Mouse (Mus musculus): ENCODE measurements around the gene Zbtb16. TPM values are rescaled to one million over a fixed set of nuclear protein-coding genes. Genes with fewer than 3 reads are reported as not detected.

The Zbtb16 gene
- polyA plus RNA-seq, 1 experiment = not detected

DNA sequence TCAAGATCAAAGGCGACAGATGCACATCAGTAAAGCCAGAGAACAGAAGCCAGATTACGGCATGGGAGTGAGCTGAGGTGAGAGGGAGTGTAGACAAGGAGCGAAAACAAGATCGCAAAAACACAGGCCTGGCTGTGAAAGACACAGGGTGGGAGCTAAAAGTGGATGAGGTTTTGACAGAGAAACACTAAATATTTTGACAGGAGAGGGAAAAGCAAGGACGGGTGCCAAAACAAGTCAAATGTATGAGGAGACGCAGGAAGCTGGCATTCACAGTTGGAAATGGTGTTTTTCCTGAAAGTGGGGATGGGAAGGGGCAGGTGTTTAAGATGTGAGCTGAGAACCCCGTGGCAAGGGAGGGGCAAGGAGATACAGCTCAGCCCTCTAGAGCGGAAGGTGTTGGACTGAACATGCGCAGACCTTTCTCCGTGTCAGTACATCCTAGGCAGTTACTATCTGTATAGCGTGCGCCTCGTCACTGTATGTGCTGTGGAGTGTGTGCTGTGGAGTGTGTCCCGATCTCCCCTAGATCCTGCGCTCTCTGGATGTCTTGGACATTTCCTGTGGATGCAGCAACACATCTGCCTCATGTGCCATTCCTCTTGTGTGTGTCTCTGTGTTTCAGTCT lies 197.7 kb downstream of the Zbtb16 start:
- no peaks in the 10 kb centered on the region for H3K4me1 ChIP-seq (ENCODE audit: control insufficient read depth, insufficient read depth, low read length)
- no peak overlapping the region for H3K27ac ChIP-seq (ENCODE audit: insufficient read depth, low read length)
- H3K4me3 ChIP-seq (ENCODE audit: insufficient read depth, low read length) = no peak overlapping the region
- TF ChIP-seq CTCF (IDR thresholded peaks at IDR 0.05; ENCODE audit: borderline replicate concordance, insufficient read depth, low read length) = no peak

GRCm38 (mm10) chr9:48637161-48637560 lies 198.9 kb downstream of the Zbtb16 start:
- H3K27ac ChIP-seq (ENCODE audit: insufficient read depth, low read length) = no peak overlapping the region
- H3K4me1 ChIP-seq (ENCODE audit: control insufficient read depth, insufficient read depth, low read length) = no peaks in the 10 kb centered on the region
- TF ChIP-seq POLR2A (IDR thresholded peaks at IDR 0.05; ENCODE audit: low read depth, low read length) (no peak), CTCF (IDR thresholded peaks at IDR 0.05; ENCODE audit: borderline replicate concordance, insufficient read depth, low read length) (no peak)
- no peak overlapping the region for H3K4me3 ChIP-seq (ENCODE audit: insufficient read depth, low read length)

DNA sequence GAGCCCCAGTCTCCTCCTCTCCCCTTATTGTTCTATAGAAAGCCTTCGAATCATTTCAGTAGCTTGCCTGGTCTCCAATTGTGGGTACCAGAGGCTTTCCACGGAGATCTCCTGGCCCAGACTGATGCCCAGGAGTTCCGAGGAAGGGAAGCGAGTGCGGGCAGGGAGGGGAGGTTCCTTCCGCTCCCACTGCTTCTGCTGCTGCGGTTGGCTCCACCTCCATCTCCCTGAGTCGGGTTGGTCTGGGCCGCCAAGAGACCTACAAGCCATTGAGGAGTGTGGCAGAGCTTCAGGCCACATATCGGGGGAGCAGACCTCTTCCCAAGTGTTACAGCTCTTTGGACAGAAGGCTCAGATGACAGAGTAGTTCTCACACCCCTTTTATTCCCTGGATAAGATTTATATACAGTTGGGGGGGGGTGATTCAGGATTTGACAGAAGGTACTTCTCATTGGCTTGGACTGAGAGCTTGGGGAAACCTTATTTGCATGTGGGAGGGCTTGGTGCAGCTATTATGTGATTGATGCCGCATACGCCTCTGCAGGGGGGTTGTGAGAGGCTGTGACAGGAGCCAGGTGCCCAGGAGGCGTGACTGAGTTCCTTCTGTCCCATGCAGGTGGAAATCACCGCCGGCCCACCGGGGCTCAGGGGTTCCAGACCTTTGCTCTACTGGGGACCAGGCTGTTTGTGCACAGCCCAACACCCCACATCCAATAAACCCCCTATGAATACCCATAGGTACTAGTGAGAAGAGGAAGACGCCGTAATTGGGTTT lies 200.3 kb downstream of the Zbtb16 start:
- H3K4me1 ChIP-seq (ENCODE audit: control insufficient read depth, insufficient read depth, low read length) = no peaks in the 10 kb centered on the region
- TF ChIP-seq CTCF (IDR thresholded peaks at IDR 0.05; ENCODE audit: borderline replicate concordance, insufficient read depth, low read length) (no peak), POLR2A (IDR thresholded peaks at IDR 0.05; ENCODE audit: low read depth, low read length) (no peak)
- H3K4me3 ChIP-seq (ENCODE audit: insufficient read depth, low read length) = no peak overlapping the region
- H3K27ac ChIP-seq (ENCODE audit: insufficient read depth, low read length) = no peak overlapping the region

DNA sequence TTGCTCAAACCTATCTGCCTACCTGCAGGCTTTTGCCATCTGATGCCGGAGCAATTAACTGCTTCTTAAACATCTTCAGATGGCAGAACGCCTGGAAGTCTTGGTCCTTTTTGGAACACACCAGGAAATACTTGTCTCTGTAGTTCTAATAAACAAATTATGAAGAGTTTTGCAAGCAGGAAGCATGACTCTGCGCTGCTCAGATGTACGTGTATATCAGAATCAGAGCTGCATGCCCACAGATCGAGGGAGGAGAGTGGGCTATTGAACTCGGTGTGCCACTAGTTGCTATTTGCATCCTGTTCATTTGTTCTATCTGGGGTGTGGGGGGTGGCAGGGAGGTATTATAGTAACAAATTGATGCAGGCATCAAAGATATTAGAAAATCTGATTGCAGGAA lies 202.9 kb downstream of the Zbtb16 start:
- TF ChIP-seq CTCF (IDR thresholded peaks at IDR 0.05; ENCODE audit: borderline replicate concordance, insufficient read depth, low read length) = no peak
- TF ChIP-seq POLR2A (IDR thresholded peaks at IDR 0.05; ENCODE audit: low read depth, low read length) = no peak

GRCm38 (mm10) chr9:48619268-48619667 lies 216.8 kb downstream of the Zbtb16 start:
- Histone ChIP-seq H3K27ac (ENCODE audit: insufficient read depth, low read length) (no peak overlapping the region), H3K4me3 (ENCODE audit: insufficient read depth, low read length) (no peak overlapping the region), H3K4me1 (ENCODE audit: control insufficient read depth, insufficient read depth, low read length) (no peaks in the 10 kb centered on the region)
- TF ChIP-seq POLR2A (IDR thresholded peaks at IDR 0.05; ENCODE audit: low read depth, low read length) (no peak), CTCF (IDR thresholded peaks at IDR 0.05; ENCODE audit: borderline replicate concordance, insufficient read depth, low read length) (no peak)

More for the DNA sequence above, 202.9 kb downstream of the Zbtb16 start:
- no peak overlapping the region for H3K27ac ChIP-seq (ENCODE audit: insufficient read depth, low read length)
- no peak overlapping the region for H3K4me3 ChIP-seq (ENCODE audit: insufficient read depth, low read length)
- H3K4me1 ChIP-seq (ENCODE audit: control insufficient read depth, insufficient read depth, low read length) = no peaks in the 10 kb centered on the region

GRCm38 (mm10) chr9:48618589-48618988 lies 217.4 kb downstream of the Zbtb16 start:
- TF ChIP-seq POLR2A (IDR thresholded peaks at IDR 0.05; ENCODE audit: low read depth, low read length) = no peak
- TF ChIP-seq CTCF (IDR thresholded peaks at IDR 0.05; ENCODE audit: borderline replicate concordance, insufficient read depth, low read length) = 0 out of 2 replicates have a peak, but pooled peaks have one; percentile 12
- Histone ChIP-seq H3K4me1 (ENCODE audit: control insufficient read depth, insufficient read depth, low read length) (no peaks in the 10 kb centered on the region), H3K27ac (ENCODE audit: insufficient read depth, low read length) (peak overlapping the region; percentile 43), H3K4me3 (ENCODE audit: insufficient read depth, low read length) (no peak overlapping the region)

GRCm38 (mm10) chr9:48618111-48618510 lies 217.9 kb downstream of the Zbtb16 start:
- no peak for TF ChIP-seq CTCF (IDR thresholded peaks at IDR 0.05; ENCODE audit: borderline replicate concordance, insufficient read depth, low read length)
- TF ChIP-seq POLR2A (IDR thresholded peaks at IDR 0.05; ENCODE audit: low read depth, low read length) = no peak
- Histone ChIP-seq H3K27ac (ENCODE audit: insufficient read depth, low read length) (peak overlapping the region; percentile 43), H3K4me1 (ENCODE audit: control insufficient read depth, insufficient read depth, low read length) (no peaks in the 10 kb centered on the region), H3K4me3 (ENCODE audit: insufficient read depth, low read length) (no peak overlapping the region)

DNA sequence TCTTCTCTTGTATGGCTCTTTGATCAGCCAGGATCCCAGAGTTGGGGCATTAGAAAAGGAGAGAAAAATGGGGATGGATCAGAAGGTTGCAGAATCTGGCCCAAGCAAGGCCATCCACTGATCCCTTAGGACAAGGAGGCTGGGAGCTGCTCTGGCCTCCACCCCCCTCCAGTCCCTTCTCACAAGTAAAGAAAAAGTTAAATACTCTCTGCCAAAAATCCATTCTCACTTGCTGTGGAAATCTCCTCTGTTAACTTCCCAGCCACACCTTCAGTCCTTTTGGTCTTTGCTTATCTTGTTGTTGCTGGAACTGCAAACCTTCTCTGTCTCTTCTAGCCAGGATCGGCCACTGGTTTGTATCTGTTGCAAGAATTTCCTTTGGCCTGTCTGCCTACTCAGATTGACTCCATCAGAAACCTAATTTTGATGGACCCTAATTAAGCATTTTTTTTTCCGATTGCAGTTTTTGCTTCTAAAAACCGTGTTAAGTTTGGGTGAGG lies 218.5 kb downstream of the Zbtb16 start:
- TF ChIP-seq POLR2A (IDR thresholded peaks at IDR 0.05; ENCODE audit: low read depth, low read length) (no peak), CTCF (IDR thresholded peaks at IDR 0.05; ENCODE audit: borderline replicate concordance, insufficient read depth, low read length) (no peak)
- Histone ChIP-seq H3K4me3 (ENCODE audit: insufficient read depth, low read length) (no peak overlapping the region), H3K4me1 (ENCODE audit: control insufficient read depth, insufficient read depth, low read length) (no peaks in the 10 kb centered on the region), H3K27ac (ENCODE audit: insufficient read depth, low read length) (peak overlapping the region; percentile 4; the same call in 1 of the 2 replicates)

GRCm38 (mm10) chr9:48613221-48613620 lies 222.8 kb downstream of the Zbtb16 start:
- Histone ChIP-seq H3K4me3 (ENCODE audit: insufficient read depth, low read length) (no peak overlapping the region), H3K27ac (ENCODE audit: insufficient read depth, low read length) (no peak overlapping the region), H3K4me1 (ENCODE audit: control insufficient read depth, insufficient read depth, low read length) (no peaks in the 10 kb centered on the region)
- TF ChIP-seq POLR2A (IDR thresholded peaks at IDR 0.05; ENCODE audit: low read depth, low read length) (no peak), CTCF (IDR thresholded peaks at IDR 0.05; ENCODE audit: borderline replicate concordance, insufficient read depth, low read length) (no peak)

GRCm38 (mm10) chr9:48612542-48612941 lies 223.5 kb downstream of the Zbtb16 start:
- Histone ChIP-seq H3K4me1 (ENCODE audit: control insufficient read depth, insufficient read depth, low read length) (no peaks in the 10 kb centered on the region), H3K4me3 (ENCODE audit: insufficient read depth, low read length) (no peak overlapping the region), H3K27ac (ENCODE audit: insufficient read depth, low read length) (no peak overlapping the region)
- TF ChIP-seq CTCF (IDR thresholded peaks at IDR 0.05; ENCODE audit: borderline replicate concordance, insufficient read depth, low read length) = no peak
